Mouse (Mus musculus) megakaryocyte, embryonic 14.5 days (primary cell): ENCODE data around the gene Lnx2. TPM values are rescaled to one million over a fixed set of nuclear protein-coding genes. Genes with fewer than 3 reads are reported as not detected.

Experiments
- H3K27me3 ChIP-seq: replicated peaks from 2 replicates; pipeline ENCODE3; 2012; ENCODE audit warnings: inconsistent platforms
- H3K36me3 ChIP-seq: replicated peaks from 2 replicates; pipeline ENCODE3; 2012; ENCODE audit warnings: low read length, inconsistent platforms, mixed read lengths
- H3K4me1 ChIP-seq: 2 replicates; pipeline ENCODE4 v1.6.1; 2012; ENCODE audit warnings: inconsistent platforms
- H3K4me3 ChIP-seq: replicated peaks from 2 replicates; pipeline ENCODE3; 2012; ENCODE audit warnings: moderate library complexity, mild to moderate bottlenecking, inconsistent platforms
- H3K9me3 ChIP-seq: 2 replicates; pipeline ENCODE4 v1.6.1; 2012; ENCODE audit warnings: inconsistent platforms
- FLI1 ChIP-seq: IDR thresholded peaks from 2 replicates; pipeline ENCODE4 v1.6.1; 2012; ENCODE audit warnings: low read length, inconsistent platforms, mixed read lengths
- GATA1 ChIP-seq: IDR thresholded peaks from 3 replicates; pipeline ENCODE4 v1.6.1; 2012; ENCODE audit warnings: mixed read lengths, low read length, inconsistent platforms, borderline replicate concordance
- polyA plus RNA-seq: library from polyadenylated mRNA; stranded (reverse); fragments of >175 nt; gene quantifications from 2 replicates; pipeline ENCODE4 v1.2.3, GENCODE M21; 2012; ENCODE audit warnings: low replicate concordance; ENCODE audit not compliant: insufficient read depth

Lnx2 gene
- polyA plus RNA-seq, 1 experiment = 4.1 TPM

- H3K36me3 ChIP-seq = peaks cover 97% of the 10 kb centered on the region
These were observed 23.8 kb upstream of the Lnx2 start for GRCm38 (mm10) chr5:147100180-147100579.

DNA sequence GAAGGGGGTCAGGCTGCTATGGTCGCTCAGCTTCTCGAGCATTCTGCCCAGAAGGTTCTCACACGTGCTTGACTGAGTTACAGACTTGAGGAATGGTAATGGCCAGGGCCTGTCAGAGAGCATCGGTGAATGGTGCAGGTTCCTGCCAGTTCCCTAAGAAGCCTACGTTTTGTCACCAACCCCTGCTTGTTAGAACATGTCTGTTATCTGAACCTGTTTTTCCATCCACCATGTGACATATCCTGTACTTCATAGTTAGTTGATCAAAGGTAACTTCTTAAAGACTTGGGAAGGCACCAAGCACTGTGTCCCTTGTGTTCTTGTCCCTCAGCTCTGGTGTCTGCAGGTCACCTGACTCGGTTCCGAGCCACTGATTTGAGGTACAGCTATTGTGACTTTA, 22.3 kb upstream of the Lnx2 start:
- Histone ChIP-seq H3K36me3 (peaks cover 93% of the 10 kb centered on the region), H3K4me3 (no peak overlapping the region), H3K27me3 (no peaks in the 10 kb centered on the region), H3K9me3 (no peaks in the 10 kb centered on the region), H3K4me1 (peaks cover 10% of the 10 kb centered on the region)
- no peak for TF ChIP-seq GATA1
- no peak for TF ChIP-seq FLI1

More at GRCm38 (mm10) chr5:147100180-147100579, 23.8 kb upstream of the Lnx2 start:
- no peak for TF ChIP-seq GATA1
- no peak for TF ChIP-seq FLI1
- Histone ChIP-seq H3K4me3 (no peak overlapping the region), H3K27me3 (no peaks in the 10 kb centered on the region), H3K4me1 (peaks cover 7% of the 10 kb centered on the region; the same call in 1 of the 2 replicates), H3K9me3 (no peaks in the 10 kb centered on the region)

GRCm38 (mm10) chr5:147096586-147096985, 20.2 kb upstream of the Lnx2 start:
- TF ChIP-seq FLI1 = no peak
- no peak for TF ChIP-seq GATA1
- Histone ChIP-seq H3K4me3 (no peak overlapping the region), H3K9me3 (no peaks in the 10 kb centered on the region), H3K36me3 (peaks cover 91% of the 10 kb centered on the region), H3K4me1 (peaks cover 15% of the 10 kb centered on the region), H3K27me3 (no peaks in the 10 kb centered on the region)

DNA sequence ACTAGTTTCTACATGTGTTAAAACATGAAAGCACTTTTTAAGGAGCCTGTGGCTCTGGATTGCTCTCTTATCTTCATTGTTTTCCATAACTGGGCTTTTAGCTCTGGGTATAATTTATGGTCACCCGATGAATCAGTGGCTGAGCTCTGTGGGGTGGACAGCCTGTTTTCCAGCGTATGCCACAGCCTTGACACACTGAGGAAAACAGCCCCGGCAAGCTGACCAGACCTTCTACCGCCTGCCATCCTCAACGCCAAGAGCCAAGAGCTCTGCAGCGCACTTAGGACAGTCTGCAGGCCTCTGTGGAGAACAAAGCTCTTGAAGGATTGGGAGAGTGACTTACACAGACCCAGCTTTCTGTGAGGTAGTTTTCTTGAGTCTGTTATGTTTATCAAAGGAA, 17.9 kb upstream of the Lnx2 start:
- Histone ChIP-seq H3K36me3 (peaks cover 84% of the 10 kb centered on the region), H3K27me3 (no peaks in the 10 kb centered on the region), H3K4me3 (no peak overlapping the region), H3K9me3 (no peaks in the 10 kb centered on the region), H3K4me1 (peaks cover 33% of the 10 kb centered on the region)
- TF ChIP-seq GATA1 = no peak

DNA sequence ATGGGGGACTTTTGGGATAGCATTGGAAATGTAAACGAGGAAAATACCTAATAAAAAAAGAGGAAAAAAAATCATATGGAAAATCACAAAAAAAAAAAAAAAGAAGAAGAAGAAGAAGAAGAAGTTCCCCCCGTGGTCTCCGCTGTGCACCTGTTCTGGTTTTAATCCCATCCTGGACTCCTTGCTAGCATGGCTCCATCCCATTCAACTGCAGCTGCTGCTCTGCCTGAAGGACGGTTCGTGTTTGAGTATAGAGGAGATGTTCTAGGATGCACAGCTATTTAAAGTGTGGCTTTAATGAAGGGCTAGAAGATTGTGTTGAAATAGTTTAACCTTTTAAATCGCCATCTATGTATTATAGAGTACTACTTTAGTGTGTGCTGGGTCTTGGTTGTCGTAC, 16.1 kb upstream of the Lnx2 start:
- TF ChIP-seq FLI1 (no peak), GATA1 (no peak)
- Histone ChIP-seq H3K36me3 (peaks cover 81% of the 10 kb centered on the region), H3K4me1 (peaks cover 38% of the 10 kb centered on the region), H3K27me3 (no peaks in the 10 kb centered on the region), H3K9me3 (no peaks in the 10 kb centered on the region), H3K4me3 (no peak overlapping the region)

DNA sequence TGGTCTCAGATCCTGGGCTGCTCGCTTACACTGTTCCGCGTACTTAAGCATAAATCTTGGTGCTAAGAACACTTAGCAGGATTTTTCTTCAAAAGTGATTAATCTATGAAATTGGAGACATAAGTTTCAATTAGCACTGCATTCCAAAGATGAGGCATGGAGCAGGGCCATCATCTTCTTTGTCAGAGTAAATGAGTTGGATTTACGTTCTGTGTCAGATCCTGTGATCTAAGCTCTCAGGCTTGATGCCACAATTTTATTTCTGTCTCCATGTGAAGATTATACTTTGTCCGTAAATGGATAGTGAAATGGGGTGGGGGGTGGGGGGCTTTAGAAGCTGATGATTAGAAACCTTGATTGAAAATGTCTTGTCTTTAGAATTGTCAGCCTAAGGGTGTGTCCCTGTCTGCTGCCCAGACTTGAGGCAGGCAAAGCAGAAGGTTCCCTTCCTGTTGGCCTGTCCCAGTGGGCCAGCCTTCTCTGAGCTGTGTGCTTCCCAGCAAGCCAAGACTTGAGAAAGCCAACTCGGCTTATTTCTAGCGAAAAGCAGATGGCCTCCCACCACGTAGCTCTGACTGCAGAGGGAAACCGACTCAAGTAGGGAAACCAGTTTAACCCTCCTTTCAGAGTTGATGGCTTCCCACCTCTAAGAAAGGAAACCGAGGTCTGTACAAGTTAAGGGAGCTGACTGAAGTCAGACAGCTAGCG, 14.0 kb upstream of the Lnx2 start:
- Histone ChIP-seq H3K4me3 (no peak overlapping the region), H3K4me1 (peaks cover 42% of the 10 kb centered on the region), H3K9me3 (no peaks in the 10 kb centered on the region), H3K36me3 (peaks cover 80% of the 10 kb centered on the region), H3K27me3 (no peaks in the 10 kb centered on the region)
- TF ChIP-seq GATA1 = no peak
- no peak for TF ChIP-seq FLI1

- Histone ChIP-seq H3K4me3 (no peak overlapping the region), H3K4me1 (peaks cover 42% of the 10 kb centered on the region), H3K27me3 (no peaks in the 10 kb centered on the region), H3K9me3 (no peaks in the 10 kb centered on the region), H3K36me3 (peaks cover 84% of the 10 kb centered on the region)
- TF ChIP-seq GATA1 = no peak
- TF ChIP-seq FLI1 = no peak
These were observed 13.4 kb upstream of the Lnx2 start for GRCm38 (mm10) chr5:147089836-147090235.

- no peaks in the 10 kb centered on the region for H3K9me3 ChIP-seq
- H3K36me3 ChIP-seq = peaks cover 82% of the 10 kb centered on the region
- no peak for TF ChIP-seq GATA1
- TF ChIP-seq FLI1 = no peak
These were observed 10.4 kb upstream of the Lnx2 start for GRCm38 (mm10) chr5:147086816-147087215.

GRCm38 (mm10) chr5:147085201-147085894, 9.0 kb upstream of the Lnx2 start:
- H3K4me1 ChIP-seq = peaks cover 37% of the 10 kb centered on the region
- peaks cover 89% of the 10 kb centered on the region for H3K36me3 ChIP-seq
- H3K4me3 ChIP-seq = no peak overlapping the region
- no peaks in the 10 kb centered on the region for H3K9me3 ChIP-seq
- TF ChIP-seq FLI1 = no peak
- no peak for TF ChIP-seq GATA1
- no peaks in the 10 kb centered on the region for H3K27me3 ChIP-seq

More at GRCm38 (mm10) chr5:147086816-147087215, 10.4 kb upstream of the Lnx2 start:
- H3K4me3 ChIP-seq = no peak overlapping the region
- H3K4me1 ChIP-seq = peaks cover 37% of the 10 kb centered on the region
- no peaks in the 10 kb centered on the region for H3K27me3 ChIP-seq
